ENCODE assay signal across 7 mouse cellular contexts in the genomic region with DNA sequence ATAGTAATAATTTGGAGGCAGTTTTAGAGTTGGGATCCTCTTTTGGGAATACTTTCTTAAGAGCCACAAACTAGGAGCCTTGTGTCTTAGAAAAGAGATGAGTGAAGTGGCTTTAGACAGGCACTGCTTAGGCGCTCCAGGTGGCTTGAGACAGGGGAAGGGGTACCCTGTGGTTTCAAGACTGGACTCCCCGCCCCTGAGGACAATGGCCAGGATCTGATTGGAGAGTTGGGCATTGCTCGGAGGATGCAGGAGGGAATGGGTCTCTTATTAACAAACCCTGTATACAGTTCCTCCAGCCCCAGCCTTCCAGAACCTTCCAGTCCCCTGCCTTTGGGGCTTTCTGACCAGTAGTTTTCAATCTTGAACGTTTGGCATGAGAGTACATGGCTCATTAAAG. TPM values are rescaled to one million over a fixed set of nuclear protein-coding genes. Genes with fewer than 3 reads are reported as not detected.
DNase-seq lines count a peak whose midpoint lies in the region; ATAC-seq and TF ChIP-seq lines count a peak whose summit lies in the region.

No protein-coding gene starts in this region.

- TF ChIP-seq CTCF in forebrain, postnatal 0 days (IDR thresholded peaks at IDR 0.05; ENCODE audit: low read depth), result no peak
- TF ChIP-seq CTCF in liver, postnatal 0 days (IDR thresholded peaks at IDR 0.05; ENCODE audit: low read depth), result no peak

- H3K4me3 ChIP-seq in megakaryocyte, embryonic 14.5 days (replicated peaks), result peak overlapping the region; percentile 59
- H3K4me3 ChIP-seq in forebrain, postnatal 0 days (ENCODE audit: low read depth, low read length), result peak overlapping the region; percentile 59; the same call in 1 of the 2 replicates
- peak overlapping the region; percentile 68; the same call in 1 of the 2 replicates for H3K4me3 ChIP-seq in liver, postnatal 0 days (ENCODE audit: low read depth, low read length)

- H3K9ac ChIP-seq in forebrain, postnatal 0 days, result 0 out of 2 replicates have a peak overlapping the region, but pooled peaks have one; percentile 65
- no peak overlapping the region for H3K9ac ChIP-seq in liver, postnatal 0 days (replicated peaks)

- WGBS in forebrain, postnatal 0 days, result 7% methylated on average over 4 of the region's 4 CpGs
- 27% methylated on average over 4 of the region's 4 CpGs for WGBS in liver, postnatal 0 days (ENCODE audit: insufficient replicate concordance)

- no peak for ATAC-seq in megakaryocyte, adult 5-6 weeks (ENCODE audit: poor library complexity, severe bottlenecking)
- ATAC-seq in forebrain, postnatal 0 days, result no peak
- ATAC-seq in liver, postnatal 0 days, result no peak

- no peak overlapping the region for H3K27ac ChIP-seq in forebrain, postnatal 0 days (ENCODE audit: low read depth, low read length)
- H3K27ac ChIP-seq in liver, postnatal 0 days (ENCODE audit: low read depth), result no peak overlapping the region

- no peak for TF ChIP-seq EP300 in liver, postnatal 0 days (IDR thresholded peaks at IDR 0.05; ENCODE audit: low read depth)

- H3K27me3 ChIP-seq in megakaryocyte, embryonic 14.5 days (replicated peaks), result peaks cover 33% of the 10 kb centered on the region
- no peaks in the 10 kb centered on the region for H3K27me3 ChIP-seq in forebrain, postnatal 0 days (ENCODE audit: insufficient read depth, low read length)
- H3K27me3 ChIP-seq in liver, postnatal 0 days (ENCODE audit: insufficient read depth, low read length), result peaks cover 28% of the 10 kb centered on the region

- peak overlapping the region; percentile 100; the same call in 1 of the 2 replicates for H3K4me2 ChIP-seq in forebrain, postnatal 0 days (ENCODE audit: low read depth)
- peak overlapping the region; percentile 86 for H3K4me2 ChIP-seq in liver, postnatal 0 days (ENCODE audit: low read depth, low read length)

- H3K36me3 ChIP-seq in megakaryocyte, embryonic 14.5 days (replicated peaks; ENCODE audit: low read length), result no peaks in the 10 kb centered on the region
- no peaks in the 10 kb centered on the region for H3K36me3 ChIP-seq in forebrain, postnatal 0 days (ENCODE audit: insufficient read depth)
- H3K36me3 ChIP-seq in liver, postnatal 0 days (replicated peaks; ENCODE audit: insufficient read depth, low read length), result no peaks in the 10 kb centered on the region

- DNase-seq in forebrain, postnatal 0 days, result no peak
- no peak for DNase-seq in liver, postnatal 0 days
- no peak for DNase-seq in thymus, adult 18-20 months
- no peak for DNase-seq in adrenal gland, postnatal 4 days (ENCODE audit: low spot score in 2 of 2)
- DNase-seq in cerebellum, postnatal 10 days, result no peak

- H3K4me1 ChIP-seq in megakaryocyte, embryonic 14.5 days, result peaks cover 14% of the 10 kb centered on the region
- no peaks in the 10 kb centered on the region for H3K4me1 ChIP-seq in forebrain, postnatal 0 days (ENCODE audit: insufficient read depth)
- 0 out of 2 replicates have a peak, but pooled peaks cover 2% of the 10 kb centered on the region for H3K4me1 ChIP-seq in liver, postnatal 0 days (ENCODE audit: insufficient read depth)

- H3K9me3 ChIP-seq in megakaryocyte, embryonic 14.5 days, result no peaks in the 10 kb centered on the region
- no peaks in the 10 kb centered on the region for H3K9me3 ChIP-seq in forebrain, postnatal 0 days (ENCODE audit: low read length)
- H3K9me3 ChIP-seq in liver, postnatal 0 days (ENCODE audit: low read length), result 0 out of 2 replicates have a peak, but pooled peaks cover 2% of the 10 kb centered on the region

RNA-seq across cellular contexts. Expression of a gene that starts 0.6 kb away (rescaled TPM):
- 6.0 and 12.6 TPM in 2 replicates for polyA plus RNA-seq in megakaryocyte, embryonic 14.5 days (2012; ENCODE audit: insufficient read depth, low replicate concordance)
- 27.1 and 29.4 TPM in 2 replicates for total RNA-seq in megakaryocyte, adult 5-6 weeks (2015)
- 19.8 and 22.6 TPM in 2 replicates for total RNA-seq in megakaryocyte, adult 5-6 weeks (2017)
- 5.1 and 8.8 TPM in 2 replicates for total RNA-seq in forebrain, postnatal 0 days (2014; rRNA removed)
- 4.9 and 6.2 TPM in 2 replicates for polyA plus RNA-seq in forebrain, postnatal 0 days (2015; fragmentation: Nextera tagmentation; extraction: Ambion mirVana)
- 6.2 and 7.9 TPM in 2 replicates for polyA plus RNA-seq in liver, postnatal 0 days (2015; fragmentation: Nextera tagmentation; extraction: Ambion mirVana)
- total RNA-seq in adrenal gland, postnatal 4 days (2021), result 10 to 100 TPM; 71.3 to 72.3 TPM
